Mouse (Mus musculus) frontal cortex, postnatal 25 days (tissue): ENCODE data around the gene Zbtb38.

Experiments used
- DNase-seq, 2 experiments: peaks; one replicate each; pipeline ENCODE4 v3.0.0; 2022; ENCODE audit warnings: low spot score in 2 of 2

Zbtb38 gene

DNA sequence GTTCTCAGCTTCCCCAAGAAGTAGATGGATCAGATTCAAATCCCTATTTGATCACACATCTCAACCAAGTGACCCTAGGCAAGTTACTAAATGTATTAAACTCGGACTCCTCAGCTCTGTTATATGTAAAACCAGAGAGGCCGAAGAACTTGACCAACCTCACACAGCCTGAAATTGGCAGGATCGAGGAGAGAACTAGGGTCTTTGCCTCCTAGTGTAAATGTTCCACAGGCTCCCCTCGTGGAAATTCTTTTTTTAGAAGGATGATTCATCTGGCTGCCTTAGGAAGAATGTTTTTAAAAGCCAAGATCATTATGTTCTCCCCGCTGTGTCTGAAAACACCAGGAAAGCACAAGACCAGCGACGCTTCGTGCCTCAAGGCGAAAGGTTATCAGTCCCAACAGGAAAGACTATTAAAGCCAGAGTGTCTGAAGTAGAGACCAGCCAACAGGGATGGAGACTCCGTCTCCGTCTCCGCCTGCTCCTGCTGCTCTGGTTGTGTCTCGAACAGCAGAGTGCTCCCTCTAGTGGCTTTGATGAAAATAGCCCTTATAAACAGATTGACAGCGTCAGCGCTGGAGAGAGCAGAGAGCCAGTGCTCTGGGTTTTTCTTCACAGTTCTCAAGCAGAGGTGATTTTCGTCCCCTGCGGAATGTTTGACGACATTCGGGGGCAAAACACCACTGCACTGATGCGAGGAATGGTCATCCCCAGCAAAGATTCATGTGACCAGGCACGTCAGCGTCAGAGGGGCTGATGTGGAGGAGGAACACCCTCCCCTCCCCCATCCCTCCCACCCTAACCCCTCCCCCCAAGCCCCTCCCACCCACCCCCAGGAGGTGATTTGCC, 6.3 kb upstream of the Zbtb38 start:
- DNase-seq: peak; percentile 35 to 66

DNA sequence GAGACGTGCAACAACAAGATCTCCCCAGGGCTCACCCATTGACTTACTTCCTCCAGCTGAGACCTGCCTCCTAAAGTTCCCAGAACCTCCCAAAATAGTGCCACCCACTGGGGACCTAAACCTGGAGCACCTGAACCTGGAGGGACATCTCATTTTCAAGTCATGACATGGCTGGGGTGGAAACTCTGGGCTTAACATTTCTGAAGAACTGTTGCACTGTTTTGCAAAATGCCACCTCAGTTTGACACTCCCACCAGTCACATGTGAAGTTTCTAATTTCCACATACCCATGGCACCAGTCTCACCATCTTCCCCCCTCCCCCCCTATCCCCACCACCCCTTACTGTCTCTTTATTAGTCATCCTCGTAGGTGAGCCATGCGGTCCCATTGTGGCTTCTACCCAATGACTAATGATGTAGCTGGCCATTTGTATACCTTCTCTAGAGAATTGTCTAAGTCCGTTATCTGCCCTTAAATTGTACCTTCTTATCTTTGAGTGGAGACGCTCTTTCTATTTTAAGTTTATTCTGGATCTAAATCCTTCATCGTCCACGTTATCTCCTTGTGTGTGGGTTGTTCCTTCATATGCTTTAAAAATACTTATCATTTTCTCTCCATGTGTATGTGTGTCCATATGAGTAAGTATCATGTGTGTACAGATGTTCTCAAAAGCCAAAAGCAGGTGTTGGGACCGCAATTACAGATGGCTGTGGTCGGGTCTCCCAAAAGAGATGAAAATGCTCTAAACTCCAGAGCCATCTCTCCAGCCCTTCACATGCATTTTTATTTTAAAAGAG, 4.2 kb upstream of the Zbtb38 start:
- DNase-seq: no peak

DNA sequence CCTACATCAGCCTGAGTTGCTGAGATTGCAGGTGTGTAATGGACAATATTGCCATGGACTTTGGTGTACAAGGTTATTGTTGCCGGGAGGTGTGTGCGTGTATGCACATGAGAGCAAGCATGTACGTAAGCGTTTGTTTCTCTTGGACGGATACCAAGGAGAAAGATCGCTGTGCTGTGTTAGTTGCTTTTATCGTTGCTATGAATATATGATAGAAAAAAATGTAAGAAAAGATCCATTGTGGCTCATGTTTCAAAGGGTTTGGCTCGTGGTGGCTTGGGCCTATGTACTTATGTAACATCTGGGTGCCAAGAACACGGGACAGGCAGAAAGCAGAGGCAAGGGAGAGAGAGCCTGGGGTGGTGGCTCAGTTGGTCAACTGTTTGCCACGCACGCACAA, 3.1 kb upstream of the Zbtb38 start:
- no peak for DNase-seq

DNA sequence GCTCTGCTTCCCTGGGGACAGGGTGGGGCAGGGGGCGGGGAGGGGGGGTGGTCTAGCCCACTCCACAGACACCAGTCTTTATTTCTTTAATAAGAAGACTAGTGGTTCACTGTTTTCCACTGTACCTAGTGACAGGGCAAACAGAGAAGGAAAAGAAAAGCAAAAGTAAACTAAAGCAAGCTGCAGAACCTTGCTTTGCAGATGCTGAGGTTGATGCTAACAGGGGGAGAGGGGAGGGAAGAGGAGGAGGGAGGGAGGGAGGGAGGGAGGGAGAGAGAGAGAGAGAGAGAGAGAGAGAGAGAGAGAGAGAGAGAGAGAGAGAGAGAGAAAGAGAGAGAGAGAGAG, 2.0 kb upstream of the Zbtb38 start:
- no peak for DNase-seq

DNA sequence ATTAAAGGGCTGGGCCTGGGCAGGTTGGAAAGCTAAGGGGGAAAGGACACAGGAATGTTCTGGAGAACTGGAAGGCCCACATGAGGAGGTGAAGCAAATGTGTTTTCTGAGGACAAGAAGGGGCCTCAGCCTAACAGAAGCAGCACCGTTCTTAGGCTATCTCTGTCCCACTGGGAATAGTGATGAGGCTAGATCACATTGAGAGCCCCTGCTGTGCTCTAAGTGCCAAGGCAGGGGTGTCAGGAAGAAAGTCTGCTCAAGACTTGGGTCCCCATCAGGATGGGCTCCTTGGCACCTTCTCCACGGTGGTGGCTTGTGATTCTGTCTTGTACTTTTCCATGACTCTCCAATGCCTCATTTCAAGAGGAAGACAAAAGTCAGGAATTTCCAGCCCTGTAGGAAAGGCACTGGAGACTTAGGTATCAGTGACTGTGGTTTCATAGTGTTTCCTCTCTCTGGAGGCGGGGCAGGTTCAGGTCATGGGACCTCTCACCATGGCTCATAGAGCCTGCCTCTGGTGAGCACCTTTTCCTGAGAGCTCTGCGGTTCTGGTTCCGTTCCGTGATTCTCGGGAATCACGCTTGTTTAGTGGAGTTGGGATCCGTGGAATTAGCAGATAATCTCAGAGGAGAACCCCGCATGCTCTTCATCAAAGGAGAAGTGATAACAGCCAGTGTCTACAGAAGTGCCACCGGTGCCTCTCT, 1.4 kb upstream of the Zbtb38 start:
- DNase-seq: no peak

DNA sequence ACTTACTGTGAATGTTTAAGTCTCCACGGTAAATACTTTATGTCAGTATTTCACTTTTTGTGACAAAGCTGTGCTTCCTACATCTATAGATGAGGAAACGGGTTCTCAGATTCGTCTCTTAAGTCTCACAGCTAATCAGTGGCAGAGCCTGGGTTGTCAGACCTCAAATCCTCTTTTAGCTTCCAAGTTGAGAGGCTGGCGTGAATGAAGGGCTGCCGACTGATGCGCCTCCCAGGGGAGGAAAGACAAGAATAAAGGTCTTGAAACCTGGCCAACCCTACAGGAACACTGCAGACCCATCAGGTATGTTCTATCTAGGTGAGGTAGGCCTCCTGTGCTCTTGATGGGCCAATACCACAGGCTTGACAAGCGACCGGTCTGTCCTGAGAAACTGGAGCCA, 761 bp upstream of the Zbtb38 start:
- DNase-seq: no peak

DNA sequence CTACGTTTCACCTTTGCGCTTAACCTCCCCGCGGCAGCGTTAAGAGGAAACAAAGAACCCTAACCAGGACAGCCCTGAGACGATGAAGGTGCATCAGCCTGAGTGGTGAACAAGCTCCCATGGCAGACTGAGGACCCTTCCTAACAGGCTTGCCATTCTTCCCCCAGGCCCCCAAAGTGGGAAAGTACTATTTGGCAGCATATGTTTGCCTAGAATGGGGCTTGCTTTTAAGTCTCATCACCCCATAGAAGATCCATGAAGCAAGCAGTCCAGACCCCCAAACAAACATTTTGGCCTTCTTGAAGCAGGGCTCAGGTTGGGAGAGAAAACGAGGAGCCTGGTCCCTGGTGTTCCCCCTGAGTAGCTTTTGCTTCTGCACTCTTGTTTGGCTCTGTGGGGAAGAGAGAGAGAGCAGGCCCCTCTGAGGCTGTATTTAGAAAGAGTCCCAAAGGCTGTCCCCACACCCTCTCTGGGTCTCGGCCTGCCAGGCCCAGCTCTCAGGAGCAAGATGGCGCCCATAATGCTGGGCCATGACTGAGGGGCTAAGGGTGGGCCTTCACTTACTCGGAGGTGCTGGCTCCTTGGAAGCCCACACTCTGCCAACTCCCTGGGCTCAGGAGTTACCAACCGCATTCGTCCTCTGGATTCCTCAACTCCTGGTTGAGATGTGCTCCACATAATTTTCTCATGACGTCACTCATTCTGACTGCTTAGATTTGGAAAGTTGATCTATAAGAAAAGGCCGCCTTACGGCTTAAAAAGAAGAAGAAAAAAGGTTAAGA, 619 bp downstream of the Zbtb38 start:
- no peak for DNase-seq

DNA sequence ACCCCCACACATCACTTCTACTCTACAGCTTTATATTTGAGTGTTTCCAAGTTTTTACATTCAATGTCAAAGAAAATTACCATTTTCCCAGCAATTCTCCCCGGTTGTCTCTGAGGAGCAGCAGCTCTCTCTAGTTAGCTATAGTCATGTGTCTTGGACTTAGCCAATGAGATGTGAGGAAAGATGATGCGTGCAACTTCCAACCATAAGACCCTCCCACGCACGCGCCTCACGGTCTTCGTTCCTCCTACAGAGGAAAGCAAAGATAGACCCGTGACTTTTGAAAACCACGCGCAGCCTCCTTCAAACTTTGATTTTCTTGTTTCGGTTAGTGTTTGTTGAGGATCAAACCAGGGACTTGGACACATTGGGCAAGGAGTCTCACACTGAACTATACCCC, 2.0 kb downstream of the Zbtb38 start:
- no peak for DNase-seq

DNA sequence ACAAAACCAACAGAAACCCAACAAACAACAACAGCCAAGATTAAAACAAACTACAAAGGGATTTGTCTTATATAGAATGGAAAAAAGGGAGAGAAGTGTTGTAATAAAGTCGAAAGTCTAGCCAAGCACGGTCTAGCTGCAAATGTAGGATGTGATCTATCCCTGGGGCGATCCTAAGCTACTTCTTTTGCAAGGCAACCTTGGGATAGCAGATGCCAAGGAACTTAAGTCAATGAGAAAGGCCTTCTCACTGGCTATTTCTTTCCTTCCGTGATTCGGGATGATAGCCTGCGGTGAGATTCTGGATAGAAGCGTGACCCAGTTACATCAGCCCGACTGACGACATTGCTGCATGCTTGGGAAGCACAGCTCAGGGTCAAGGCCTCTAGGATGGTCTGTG, 6.1 kb downstream of the Zbtb38 start:
- no peak for DNase-seq

DNA sequence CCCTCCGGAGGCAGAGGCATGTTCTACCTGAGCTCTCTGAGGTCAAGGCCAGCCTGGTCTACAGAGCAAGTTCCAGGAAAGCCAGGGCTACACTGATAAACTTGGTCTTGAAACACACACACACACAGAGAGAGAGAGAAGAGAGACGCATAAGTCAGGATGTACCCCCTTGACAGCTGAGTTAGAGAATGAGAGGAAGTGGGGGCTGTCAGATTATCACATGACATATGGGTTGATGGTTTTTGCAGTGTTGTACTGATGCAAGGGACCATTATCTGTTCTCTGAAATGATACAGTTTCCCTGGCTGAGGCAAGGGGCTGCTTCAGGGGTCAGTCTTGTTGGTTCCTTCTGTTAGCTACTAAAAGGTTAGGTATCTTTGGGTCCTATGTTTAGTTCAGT, 7.7 kb downstream of the Zbtb38 start:
- DNase-seq: no peak

DNA sequence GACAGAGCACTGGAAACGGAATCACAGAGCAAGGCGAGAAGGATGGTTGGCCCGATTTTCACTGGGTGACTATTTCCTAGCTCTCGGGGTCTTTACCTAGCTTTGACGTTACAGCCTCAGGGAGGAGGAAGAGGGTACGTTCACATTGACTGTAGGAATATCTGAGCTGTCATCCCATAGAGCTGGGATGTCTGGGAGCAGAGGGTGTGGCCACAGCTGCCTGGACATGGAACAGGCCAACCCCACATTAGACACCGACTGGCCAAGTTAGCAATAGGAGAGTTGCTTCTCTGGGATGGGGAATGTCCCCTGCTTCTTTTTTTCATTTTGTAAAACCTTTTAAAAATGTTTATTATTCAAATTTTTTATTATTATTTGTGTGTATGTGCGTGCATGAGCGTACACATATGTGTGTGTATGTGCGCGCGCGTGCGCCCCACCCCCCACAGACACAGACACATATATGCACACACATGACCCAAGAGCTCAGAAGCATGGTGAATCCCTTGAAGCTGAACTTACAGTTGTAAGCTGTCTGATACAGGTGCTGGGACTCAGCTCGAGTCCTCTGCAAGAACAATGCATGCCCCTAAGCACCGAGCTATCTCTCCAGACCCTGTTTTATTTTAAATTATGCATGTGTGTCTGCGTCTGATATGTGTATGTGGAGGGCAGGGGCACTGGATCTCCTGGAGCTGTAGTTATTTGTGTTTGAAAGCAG, 11.1 kb downstream of the Zbtb38 start:
- no peak for DNase-seq

DNA sequence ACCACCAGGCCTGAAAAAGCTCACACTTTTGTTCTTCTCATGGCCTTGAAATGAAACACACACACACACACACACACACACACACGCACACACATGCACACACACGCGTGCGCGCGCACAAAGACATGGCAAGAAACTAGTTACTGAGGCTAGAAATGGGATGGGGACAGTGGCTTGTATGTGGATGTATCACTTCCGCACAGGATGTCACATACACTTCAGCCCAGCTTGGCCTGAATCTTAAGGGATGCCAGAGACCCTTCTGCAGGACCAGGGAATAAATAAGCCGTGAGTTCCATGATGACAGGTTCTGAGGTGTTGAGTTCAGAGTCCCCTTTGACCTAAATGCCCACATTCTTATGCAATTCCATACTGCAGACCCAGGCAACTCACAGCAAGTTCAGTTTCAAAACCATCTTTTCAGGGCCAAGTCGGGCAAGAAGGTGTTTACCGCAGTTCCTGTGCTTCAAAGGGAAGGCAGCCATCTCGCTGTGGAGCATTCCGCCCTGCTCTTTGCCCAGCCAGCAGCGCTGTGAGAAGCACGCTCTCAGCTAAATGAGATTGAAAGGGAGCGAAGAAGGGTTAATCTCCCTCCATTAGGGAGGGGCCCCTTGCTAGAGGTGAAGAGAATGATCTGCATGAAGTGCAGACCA, 11.8 kb downstream of the Zbtb38 start:
- no peak for DNase-seq

DNA sequence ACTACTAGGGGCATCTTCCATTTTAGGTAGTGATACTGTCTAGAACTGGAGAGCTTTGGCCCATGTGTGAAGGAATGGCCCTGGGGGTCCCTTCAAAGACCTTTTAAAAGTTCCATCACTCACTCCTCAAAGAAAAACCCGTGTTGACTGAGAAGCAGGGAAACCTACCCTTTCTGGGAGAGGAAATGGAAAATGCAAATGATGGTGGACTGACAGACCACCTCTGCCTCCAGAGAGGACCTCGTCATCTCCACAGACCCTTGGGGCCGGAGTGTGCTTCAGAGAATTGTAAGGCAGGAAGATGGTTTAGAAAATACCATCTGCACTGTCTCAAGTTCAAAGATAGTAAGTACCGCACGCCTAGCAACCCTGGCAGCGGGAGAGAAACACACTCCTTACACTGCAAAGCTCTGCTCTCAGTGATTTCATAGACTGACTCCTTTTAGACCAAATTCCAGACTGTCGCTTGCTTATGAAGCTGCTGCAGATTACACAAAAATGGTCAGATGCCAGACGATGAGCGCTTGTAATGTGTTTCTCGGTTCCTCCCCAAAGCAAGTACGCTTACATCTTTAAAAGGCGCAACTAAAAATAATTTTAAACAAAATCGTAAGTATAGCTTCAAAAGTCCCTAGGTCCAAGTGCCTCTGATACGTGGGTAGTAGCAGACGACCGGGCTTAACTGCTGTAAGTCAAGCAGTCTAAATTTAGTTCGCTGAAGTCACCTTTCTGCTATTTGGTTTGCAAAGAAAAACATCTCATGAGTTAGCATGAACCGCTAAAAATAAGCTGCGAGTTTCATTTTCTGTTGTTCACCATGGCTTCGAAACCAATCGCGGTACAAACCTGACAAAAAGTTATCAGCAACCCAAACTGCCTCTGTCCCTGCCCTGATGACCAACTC, 12.6 kb downstream of the Zbtb38 start:
- no peak for DNase-seq

DNA sequence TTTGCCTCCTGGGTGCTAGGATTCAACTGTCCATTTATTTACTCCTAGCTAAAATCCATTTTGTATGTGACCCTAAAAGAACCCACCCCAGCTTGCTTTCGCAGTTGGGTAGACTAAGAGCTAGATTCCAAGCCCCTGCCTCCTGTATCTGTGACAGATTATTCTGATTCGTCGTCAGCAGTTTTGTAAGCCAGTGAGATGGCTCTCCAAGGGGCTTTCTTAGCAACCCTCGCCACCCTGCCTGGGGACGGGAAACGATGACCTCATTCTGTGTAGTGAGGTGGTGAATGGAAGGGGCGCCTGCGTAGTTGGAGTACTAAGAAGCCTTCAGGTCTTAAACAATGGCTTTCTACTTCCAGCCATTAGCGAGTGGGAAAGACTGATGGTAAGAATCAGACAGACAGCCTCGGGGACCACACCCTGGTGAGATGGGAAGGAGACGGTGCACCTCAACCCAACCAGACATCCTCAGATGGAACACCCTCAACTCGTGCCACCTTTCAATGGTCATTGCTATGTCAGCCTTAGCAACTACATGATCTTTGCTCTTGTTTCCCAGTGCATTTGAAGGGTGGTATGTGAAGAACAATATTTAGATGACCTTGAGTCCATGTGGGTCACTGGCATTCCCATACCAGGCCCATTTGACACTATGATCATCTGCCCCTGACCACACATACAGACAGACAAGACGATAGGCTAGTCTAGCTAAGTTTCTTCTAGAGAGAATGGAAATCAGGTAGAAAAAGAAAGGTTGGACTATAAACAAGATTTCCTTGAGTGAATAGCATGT, 13.9 kb downstream of the Zbtb38 start:
- no peak for DNase-seq

DNA sequence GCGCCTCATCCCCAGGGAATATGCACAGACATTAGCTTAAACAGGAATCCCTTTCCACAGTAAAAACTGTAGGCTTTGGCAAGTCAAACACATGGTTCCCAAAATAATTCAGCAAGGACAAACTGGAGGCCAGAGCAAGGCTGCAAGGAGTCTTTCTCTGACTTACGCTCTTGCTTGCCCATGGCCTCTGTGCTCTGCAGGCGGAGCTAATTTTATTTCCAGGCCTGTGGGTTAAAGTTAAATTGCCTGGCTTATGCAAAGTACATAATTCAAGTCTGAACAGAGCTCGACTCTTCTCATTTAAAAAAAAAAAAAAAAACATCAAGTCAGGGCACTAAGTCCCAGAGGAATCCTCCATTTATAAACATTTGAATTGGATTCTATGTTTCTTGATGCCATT, 16.7 kb downstream of the Zbtb38 start:
- DNase-seq: no peak

DNA sequence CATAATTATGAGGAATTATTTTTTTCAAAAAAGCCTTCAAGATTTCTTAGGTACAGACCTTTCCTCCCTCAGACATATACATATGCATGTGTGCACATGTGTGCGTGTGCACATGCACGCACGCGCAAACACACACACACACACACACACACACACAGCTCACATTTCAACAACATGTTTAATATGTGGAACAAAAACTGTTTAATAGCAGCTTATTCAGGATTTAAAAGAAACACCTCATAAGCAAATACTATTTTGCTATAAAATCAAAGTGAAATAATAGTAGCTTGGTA, 19.3 kb downstream of the Zbtb38 start:
- no peak for DNase-seq

DNA sequence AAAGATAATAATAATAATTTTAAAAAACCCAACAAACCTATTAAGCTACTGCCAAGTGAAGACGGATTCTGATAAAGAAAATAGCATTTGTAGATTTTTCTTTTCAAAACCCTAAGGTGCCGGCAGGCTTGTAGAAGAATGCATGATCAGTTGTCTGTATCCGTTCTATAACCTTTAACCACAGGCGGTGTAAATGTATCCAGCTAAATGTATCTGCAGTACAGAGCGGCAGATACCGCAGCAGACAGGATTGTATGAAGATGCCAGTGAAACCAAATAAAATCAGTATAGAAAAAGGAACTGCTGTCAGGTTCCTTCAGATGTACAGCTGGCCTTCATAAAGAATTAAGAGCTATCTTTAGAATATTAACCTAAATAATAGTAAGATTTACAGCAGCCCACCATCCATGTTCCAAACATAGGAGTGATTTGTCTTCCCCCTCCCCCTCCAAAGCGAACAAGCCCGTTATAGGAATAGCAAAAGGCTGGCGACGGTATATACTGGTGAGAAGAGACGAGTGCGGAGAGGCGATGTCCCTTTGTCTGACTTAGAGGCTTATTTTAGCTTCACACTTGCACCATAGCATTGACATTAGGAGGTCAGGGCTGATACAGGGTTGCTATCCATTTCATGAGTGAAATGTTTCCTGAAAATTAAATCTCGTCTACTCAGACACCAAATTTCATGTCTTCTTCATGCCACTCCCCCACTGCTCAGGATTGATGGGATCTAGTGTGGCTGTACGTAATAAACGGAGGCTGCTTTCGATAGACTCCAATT, 19.8 kb downstream of the Zbtb38 start:
- DNase-seq: no peak

DNA sequence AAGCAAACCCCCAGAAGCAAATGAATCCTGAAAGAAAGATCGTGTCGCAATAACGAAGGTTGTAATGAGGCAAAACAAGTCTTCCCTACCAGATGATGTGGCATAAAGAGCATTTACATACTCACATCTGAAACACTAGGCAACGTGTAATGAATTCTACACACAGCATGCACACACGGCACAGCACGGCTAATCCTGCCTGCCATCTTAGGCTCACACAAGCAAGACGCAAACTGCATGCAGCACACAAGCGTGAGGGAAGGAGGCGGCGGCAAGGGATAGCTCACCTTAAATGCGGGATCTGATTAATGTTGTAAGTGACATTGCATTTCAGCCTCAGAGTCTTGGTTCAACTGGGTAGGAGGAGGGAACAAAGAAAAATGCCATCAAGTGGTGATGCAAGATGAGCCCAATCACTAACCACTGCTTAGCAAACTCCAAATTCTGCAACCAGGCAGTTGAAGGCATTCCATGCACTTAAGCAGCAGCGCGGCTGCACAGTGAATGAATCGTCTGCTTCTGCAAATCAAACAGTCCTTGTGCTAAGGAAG, 20.6 kb downstream of the Zbtb38 start:
- no peak for DNase-seq
